Mouse (Mus musculus) embryonic facial prominence, embryonic 15.5 days (tissue): ENCODE data around the gene Ush2a. TPM values are rescaled to one million over a fixed set of nuclear protein-coding genes. Genes with fewer than 3 reads are reported as not detected.

Experiments
- ATAC-seq: fragments of 200-750 bp; cut with Nextera tagmentation; 2 replicates; pipeline ENCODE4 v1.8.0; 2017; ENCODE audit warnings: low read depth, moderate TSS enrichment; ENCODE audit not compliant: insufficient number of reproducible peaks, low FRiP score, low TSS enrichment
- H3K27ac ChIP-seq: fragments of 300-500 bp; sonication (generic); replicated peaks from 2 replicates; pipeline ENCODE4 v1.5.1; 2015; ENCODE audit warnings: mild to moderate bottlenecking, inconsistent platforms
- H3K27me3 ChIP-seq: fragments of 300-500 bp; sonication (generic); 2 replicates; pipeline ENCODE4 v1.6.1; 2015; ENCODE audit warnings: inconsistent platforms
- H3K36me3 ChIP-seq: fragments of 300-500 bp; sonication (generic); 2 replicates; pipeline ENCODE4 v1.6.1; 2015; ENCODE audit warnings: mild to moderate bottlenecking, inconsistent platforms
- H3K4me1 ChIP-seq: fragments of 300-500 bp; sonication (generic); 2 replicates; pipeline ENCODE4 v1.6.1; 2015; ENCODE audit warnings: inconsistent platforms
- H3K4me2 ChIP-seq: fragments of 300-500 bp; sonication (generic); replicated peaks from 2 replicates; pipeline ENCODE4 v1.6.1; 2015; ENCODE audit warnings: mild to moderate bottlenecking, inconsistent platforms
- H3K4me3 ChIP-seq: fragments of 300-500 bp; sonication (generic); replicated peaks from 2 replicates; pipeline ENCODE4 v1.5.1; 2015; ENCODE audit warnings: mild to moderate bottlenecking, inconsistent platforms
- H3K9ac ChIP-seq: fragments of 300-500 bp; sonication (generic); 2 replicates; pipeline ENCODE4 v1.6.1; 2015; ENCODE audit warnings: inconsistent platforms
- H3K9me3 ChIP-seq: fragments of 300-500 bp; sonication (generic); replicated peaks from 2 replicates; pipeline ENCODE4 v1.6.1; 2016; ENCODE audit warnings: inconsistent platforms
- WGBS: fragments of 180-500 bp; shearing (Covaris S2); methylation state at CpG from one replicate; pipeline ENCODE4 v1.1.7; 2015; 5-methylcytosine and 5-hydroxymethylcytosine counted together
- polyA plus RNA-seq: library from polyadenylated mRNA; unstranded; fragments of >200 nt; fragmentation: Nextera tagmentation; extraction: Ambion mirVana; gene quantifications from 2 replicates; pipeline ENCODE4 v1.2.1, GENCODE M21; 2015

Ush2a gene
- polyA plus RNA-seq, 1 experiment from 2014 or later = 0.04 TPM

DNA sequence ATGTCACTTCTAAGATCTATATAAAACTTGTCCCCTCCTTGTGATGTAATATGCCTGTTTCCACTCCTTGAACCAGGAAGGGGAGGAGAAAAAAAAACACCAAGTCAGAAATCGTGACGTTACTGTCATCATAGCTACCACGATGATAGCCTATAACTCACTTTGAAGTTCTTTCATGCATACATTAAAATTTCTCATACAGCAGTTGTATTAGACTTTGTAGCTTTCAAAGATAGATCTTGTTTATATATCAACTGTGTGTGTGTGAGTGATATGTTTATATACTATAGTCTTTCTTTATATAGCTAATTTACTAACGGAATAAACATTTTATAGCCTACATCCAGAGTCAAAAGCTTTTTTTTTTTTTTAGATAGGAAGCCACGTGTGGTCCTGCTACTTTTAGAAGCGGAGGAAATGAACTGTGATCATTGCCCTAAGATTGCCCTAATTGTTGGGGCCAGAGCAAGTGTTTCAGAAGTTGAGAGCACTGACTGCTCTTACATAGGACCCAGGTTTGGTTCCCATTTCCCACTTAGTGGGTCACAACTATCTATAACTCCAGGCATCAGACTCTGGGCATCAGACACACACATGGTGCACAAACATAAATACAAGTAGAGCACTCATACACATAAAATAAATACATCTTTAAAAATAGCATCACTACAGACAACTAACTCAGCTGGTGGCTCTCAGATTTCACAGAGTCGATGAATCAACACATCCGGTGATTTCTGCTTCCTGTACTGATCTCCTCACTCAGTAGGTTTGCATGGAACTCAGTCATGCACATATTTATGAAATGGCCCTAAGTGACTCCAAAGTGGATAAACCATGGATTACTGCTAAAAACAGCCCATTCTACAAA lies 413.1 kb downstream of the Ush2a start:
- WGBS = 58% methylated on average over 8 of the region's 8 CpGs
- Histone ChIP-seq H3K27me3 (no peaks in the 10 kb centered on the region), H3K9me3 (no peaks in the 10 kb centered on the region), H3K9ac (no peak overlapping the region), H3K27ac (no peak overlapping the region), H3K4me3 (no peak overlapping the region), H3K4me2 (no peak overlapping the region), H3K36me3 (no peaks in the 10 kb centered on the region), H3K4me1 (no peaks in the 10 kb centered on the region)
- no peak for ATAC-seq

DNA sequence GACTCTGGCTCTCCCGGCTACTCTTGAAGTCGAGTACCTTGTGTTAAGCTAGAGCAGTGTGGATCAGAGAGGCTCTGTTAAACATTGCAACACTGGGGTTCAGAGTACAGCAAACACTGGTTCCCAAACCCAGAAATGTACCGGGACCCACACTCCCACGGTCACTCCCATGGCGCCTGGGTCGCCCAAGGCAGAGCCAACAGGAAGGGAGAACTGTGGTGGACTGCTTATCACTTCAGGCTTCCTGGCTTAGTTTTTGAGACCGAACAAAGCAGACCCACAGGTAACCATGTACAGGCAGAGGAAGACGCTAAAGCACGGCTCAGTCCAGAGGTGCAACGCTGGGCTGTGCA lies 413.7 kb downstream of the Ush2a start:
- no peaks in the 10 kb centered on the region for H3K27me3 ChIP-seq
- H3K36me3 ChIP-seq = no peaks in the 10 kb centered on the region
- no peaks in the 10 kb centered on the region for H3K9me3 ChIP-seq
- H3K4me1 ChIP-seq = no peaks in the 10 kb centered on the region
- no peak overlapping the region for H3K9ac ChIP-seq
- H3K4me3 ChIP-seq = no peak overlapping the region
- no peak overlapping the region for H3K4me2 ChIP-seq
- ATAC-seq = no peak
- 84% methylated on average over 10 of the region's 10 CpGs for WGBS
- H3K27ac ChIP-seq = no peak overlapping the region

DNA sequence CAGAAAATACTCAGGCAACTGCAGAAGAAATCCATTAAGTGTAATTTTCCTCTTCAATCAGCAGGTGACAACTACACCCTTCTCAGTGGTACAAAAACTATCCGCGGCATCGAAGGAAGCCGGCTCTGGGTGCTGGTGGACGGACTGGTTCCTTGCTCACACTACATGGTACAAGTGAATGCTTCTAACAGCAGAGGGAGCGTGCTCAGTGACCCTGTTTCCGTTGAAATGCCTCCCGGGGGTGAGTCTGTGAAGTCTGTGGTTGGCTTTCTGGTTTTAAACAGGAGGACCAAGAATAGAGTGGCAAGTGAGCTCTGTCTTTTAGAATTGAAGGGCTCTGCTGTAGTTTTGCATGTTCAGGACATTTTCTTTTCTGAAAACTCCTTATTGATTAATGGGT lies 416.4 kb downstream of the Ush2a start:
- Histone ChIP-seq H3K27me3 (no peaks in the 10 kb centered on the region), H3K27ac (no peak overlapping the region), H3K36me3 (no peaks in the 10 kb centered on the region), H3K9me3 (no peaks in the 10 kb centered on the region), H3K4me1 (no peaks in the 10 kb centered on the region), H3K4me3 (no peak overlapping the region), H3K9ac (no peak overlapping the region), H3K4me2 (no peak overlapping the region)
- 26% methylated on average over 8 of the region's 8 CpGs for WGBS
- ATAC-seq = no peak

DNA sequence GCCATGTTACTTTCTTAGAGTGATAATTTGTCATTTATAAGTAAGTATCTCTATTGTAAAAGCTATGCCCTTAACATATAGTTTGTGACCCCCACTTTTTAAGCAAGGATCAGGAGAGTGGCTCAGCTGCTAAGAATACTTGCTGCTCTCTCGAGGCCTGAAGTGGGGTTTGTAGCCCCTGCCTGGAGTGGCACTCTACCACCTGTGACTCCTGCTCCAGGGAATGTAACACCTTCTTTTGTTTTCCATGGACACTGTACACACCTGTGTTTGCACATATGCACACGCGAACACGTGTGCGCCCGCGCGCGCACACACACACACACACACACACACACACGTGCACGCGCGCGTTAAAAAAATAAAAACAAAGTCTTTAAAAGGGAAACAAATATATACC lies 424.5 kb downstream of the Ush2a start:
- ATAC-seq = no peak
- no peak overlapping the region for H3K4me2 ChIP-seq
- 0 out of 2 replicates have a peak, but pooled peaks cover 3% of the 10 kb centered on the region for H3K4me1 ChIP-seq
- H3K27me3 ChIP-seq = no peaks in the 10 kb centered on the region
- no peak overlapping the region for H3K9ac ChIP-seq
- WGBS = 95% methylated on average over 14 of the region's 14 CpGs
- no peaks in the 10 kb centered on the region; the same call in 1 of the 2 replicates for H3K9me3 ChIP-seq
- H3K36me3 ChIP-seq = no peaks in the 10 kb centered on the region
- no peak overlapping the region for H3K27ac ChIP-seq
- no peak overlapping the region for H3K4me3 ChIP-seq

DNA sequence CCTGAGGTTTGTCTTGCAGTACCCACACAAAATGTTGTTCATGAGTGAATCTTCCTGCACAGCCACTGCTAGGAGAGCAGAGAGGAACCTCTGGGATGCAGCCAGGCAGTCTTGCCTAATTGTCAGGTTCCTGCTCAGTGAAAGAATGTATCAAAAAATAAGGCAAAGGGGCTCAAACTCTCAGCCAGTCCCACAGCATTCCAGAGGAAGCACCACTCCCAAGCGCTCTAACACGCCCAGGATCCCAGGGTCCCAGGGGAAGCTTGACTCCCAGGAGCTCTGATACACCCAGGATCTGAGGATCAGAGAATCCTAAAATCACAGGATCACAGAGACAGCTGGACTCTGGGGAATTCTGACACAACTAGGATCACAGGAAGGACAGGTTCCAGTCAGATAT lies 434.5 kb downstream of the Ush2a start:
- Histone ChIP-seq H3K9ac (no peak overlapping the region), H3K36me3 (no peaks in the 10 kb centered on the region), H3K4me1 (no peaks in the 10 kb centered on the region), H3K27me3 (no peaks in the 10 kb centered on the region), H3K4me2 (no peak overlapping the region), H3K27ac (no peak overlapping the region), H3K4me3 (no peak overlapping the region), H3K9me3 (no peaks in the 10 kb centered on the region)
- no peak for ATAC-seq
- 56% methylated on average over 2 of the region's 2 CpGs for WGBS

DNA sequence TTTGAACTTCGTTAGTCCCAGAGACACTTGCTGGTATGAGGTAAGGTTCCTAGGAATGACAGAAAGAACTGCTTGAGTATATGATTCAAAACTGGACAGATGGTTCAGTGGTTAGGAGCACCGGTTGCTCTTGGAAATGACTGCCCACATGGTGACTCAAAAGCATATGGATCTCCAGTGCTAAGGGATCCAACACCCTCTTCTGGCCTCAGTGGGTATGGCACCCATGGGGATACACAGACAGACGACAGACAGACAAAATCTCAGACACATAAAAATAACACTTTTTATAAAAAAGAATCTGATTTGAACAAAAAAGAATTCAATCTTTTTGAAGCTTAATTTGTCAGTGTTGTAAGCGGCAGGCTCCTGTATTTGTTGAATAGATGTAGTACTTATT lies 446.4 kb downstream of the Ush2a start:
- H3K36me3 ChIP-seq = no peaks in the 10 kb centered on the region
- WGBS = 81% methylated on average over 4 of the region's 4 CpGs
- H3K9ac ChIP-seq = no peak overlapping the region
- H3K4me1 ChIP-seq = no peaks in the 10 kb centered on the region
- no peak overlapping the region for H3K4me3 ChIP-seq
- no peaks in the 10 kb centered on the region for H3K27me3 ChIP-seq
- H3K9me3 ChIP-seq = no peaks in the 10 kb centered on the region
- H3K4me2 ChIP-seq = no peak overlapping the region
- no peak overlapping the region for H3K27ac ChIP-seq
- ATAC-seq = no peak

DNA sequence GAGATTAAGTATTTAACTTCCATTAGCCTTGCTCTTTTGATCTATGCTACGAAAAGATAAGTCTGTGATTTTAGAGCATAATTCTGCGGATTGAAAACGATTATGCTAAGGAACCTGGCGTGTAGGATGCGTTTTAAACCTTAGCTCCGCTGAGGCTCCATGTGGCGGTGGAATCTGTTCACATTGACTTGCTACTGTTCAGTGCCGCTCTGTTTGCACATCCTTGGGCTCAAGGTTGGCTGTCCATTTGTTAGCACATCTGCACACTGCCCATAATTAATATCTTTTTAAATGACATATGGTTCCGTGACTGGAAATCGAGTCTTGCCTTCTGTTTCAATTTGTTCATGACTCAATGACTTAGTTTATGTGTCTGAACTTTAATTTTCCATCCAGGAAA lies 446.9 kb downstream of the Ush2a start:
- ATAC-seq = no peak
- Histone ChIP-seq H3K36me3 (no peaks in the 10 kb centered on the region), H3K27ac (no peak overlapping the region), H3K9ac (no peak overlapping the region), H3K4me1 (no peaks in the 10 kb centered on the region), H3K27me3 (no peaks in the 10 kb centered on the region), H3K4me3 (no peak overlapping the region), H3K4me2 (no peak overlapping the region), H3K9me3 (no peaks in the 10 kb centered on the region)
- WGBS = 87% methylated on average over 10 of the region's 10 CpGs

DNA sequence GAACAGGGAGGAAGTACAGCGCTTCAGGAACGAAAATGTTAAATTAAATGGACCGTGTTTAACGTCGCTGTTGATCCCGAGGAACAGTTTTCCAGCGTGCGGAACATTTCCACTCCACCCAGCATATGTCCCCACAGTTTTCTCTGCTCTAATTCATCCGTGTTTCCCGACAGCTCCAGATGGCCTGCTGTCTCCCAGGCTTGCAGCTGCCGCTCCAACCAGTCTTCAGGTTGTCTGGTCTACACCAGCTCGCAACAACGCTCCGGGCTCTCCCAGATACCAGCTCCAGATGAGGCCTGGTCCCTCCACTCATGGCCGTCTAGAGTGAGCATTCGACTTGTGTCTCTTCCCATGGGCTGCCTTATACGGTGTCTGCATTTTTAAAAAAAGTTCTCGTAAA lies 452.3 kb downstream of the Ush2a start:
- no peak overlapping the region for H3K9ac ChIP-seq
- no peak overlapping the region for H3K4me2 ChIP-seq
- 74% methylated on average over 18 of the region's 18 CpGs for WGBS
- H3K4me1 ChIP-seq = no peaks in the 10 kb centered on the region
- H3K4me3 ChIP-seq = no peak overlapping the region
- H3K9me3 ChIP-seq = no peaks in the 10 kb centered on the region
- no peaks in the 10 kb centered on the region for H3K36me3 ChIP-seq
- ATAC-seq = no peak
- H3K27me3 ChIP-seq = no peaks in the 10 kb centered on the region
- H3K27ac ChIP-seq = no peak overlapping the region

DNA sequence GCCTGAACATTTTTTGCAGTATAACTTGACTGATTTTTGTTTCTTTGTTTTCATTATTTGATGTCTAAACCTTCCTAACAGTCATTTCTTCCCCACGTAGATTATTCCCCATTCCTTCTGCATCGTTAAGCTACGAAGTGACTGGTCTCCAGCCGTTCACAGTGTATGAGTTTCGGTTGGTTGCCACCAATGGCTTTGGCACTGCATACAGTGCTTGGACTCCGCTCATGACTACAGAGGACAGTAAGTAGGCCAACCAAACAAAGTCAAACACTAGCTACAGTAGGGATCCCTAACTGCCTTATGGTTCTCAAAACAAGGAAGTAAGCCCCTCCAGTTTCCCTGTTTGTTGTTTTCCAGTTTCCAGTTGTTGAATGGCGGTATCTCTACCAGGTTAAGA lies 453.1 kb downstream of the Ush2a start:
- H3K4me3 ChIP-seq = no peak overlapping the region
- ATAC-seq = no peak
- no peak overlapping the region for H3K9ac ChIP-seq
- no peaks in the 10 kb centered on the region for H3K4me1 ChIP-seq
- WGBS = 92% methylated on average over 7 of the region's 7 CpGs
- no peaks in the 10 kb centered on the region for H3K27me3 ChIP-seq
- no peak overlapping the region for H3K4me2 ChIP-seq
- no peaks in the 10 kb centered on the region for H3K9me3 ChIP-seq
- no peaks in the 10 kb centered on the region for H3K36me3 ChIP-seq
- H3K27ac ChIP-seq = no peak overlapping the region

DNA sequence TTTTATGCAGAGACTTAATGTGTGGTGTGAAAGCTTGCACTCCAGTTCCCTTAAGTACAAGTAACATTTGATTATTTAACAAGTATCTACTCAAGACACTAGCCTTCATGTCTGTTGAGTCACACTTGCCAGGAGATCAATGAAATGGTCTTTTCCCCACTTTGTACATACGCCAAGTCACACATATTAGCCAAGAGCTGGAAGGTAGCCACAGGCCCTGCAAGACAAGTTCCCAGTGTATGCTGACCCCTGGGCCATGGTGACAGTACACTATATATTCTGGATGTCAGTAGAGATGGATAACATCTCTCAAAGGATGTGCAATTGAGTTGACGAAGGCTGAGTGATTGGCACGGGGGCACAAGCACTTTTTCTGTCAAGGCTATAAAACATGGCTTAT lies 455.1 kb downstream of the Ush2a start:
- H3K4me1 ChIP-seq = no peaks in the 10 kb centered on the region
- no peak overlapping the region for H3K27ac ChIP-seq
- H3K4me3 ChIP-seq = no peak overlapping the region
- H3K36me3 ChIP-seq = no peaks in the 10 kb centered on the region
- WGBS = 85% methylated on average over 3 of the region's 3 CpGs
- no peaks in the 10 kb centered on the region for H3K9me3 ChIP-seq
- H3K4me2 ChIP-seq = no peak overlapping the region
- H3K9ac ChIP-seq = no peak overlapping the region
- H3K27me3 ChIP-seq = no peaks in the 10 kb centered on the region
- no peak for ATAC-seq

DNA sequence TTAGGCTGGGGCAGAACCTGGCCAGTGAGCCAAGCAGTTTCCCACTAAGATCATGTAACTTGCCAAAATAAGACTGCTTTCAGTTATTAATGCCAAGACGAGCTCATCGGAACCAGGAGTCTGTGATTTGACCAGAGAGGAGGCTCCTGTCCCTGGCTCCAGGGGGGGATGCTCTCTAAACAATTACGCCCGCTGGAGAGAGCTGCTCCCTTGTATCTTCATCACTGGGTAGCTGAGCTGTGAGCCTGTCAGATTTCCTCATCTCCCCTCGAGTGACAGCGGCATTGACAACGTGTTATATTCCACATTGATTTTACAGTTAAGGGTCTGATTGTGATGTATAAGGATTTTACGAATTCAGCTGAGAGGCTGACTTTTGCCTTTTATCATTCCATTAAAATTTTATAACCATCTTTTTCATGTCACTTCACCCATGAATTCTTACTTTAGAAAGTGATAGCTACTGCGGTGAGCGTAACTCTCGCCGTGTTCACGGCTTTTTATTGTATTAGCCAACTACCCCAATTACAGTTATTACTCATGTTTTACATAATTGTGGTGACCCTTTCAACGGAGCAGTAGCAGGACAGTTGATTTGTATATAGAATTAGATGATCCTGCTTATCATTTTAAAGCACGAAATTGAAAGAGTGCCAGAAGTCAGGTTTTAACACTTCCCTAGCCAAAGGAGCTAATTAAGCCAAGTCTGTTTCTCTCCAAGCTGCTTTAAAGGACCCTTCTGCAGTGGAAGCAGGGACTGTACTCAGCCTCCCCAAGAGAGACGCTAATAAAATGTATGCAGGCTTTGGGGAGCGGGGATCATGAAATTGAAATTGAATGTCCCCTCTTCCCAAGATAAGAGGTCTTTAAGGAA lies 463.5 kb downstream of the Ush2a start:
- no peak for ATAC-seq
- no peak overlapping the region for H3K27ac ChIP-seq
- no peak overlapping the region for H3K4me3 ChIP-seq
- no peaks in the 10 kb centered on the region for H3K9me3 ChIP-seq
- 68% methylated on average over 17 of the region's 17 CpGs for WGBS
- no peaks in the 10 kb centered on the region for H3K36me3 ChIP-seq
- H3K4me1 ChIP-seq = no peaks in the 10 kb centered on the region
- no peak overlapping the region for H3K9ac ChIP-seq
- no peak overlapping the region for H3K4me2 ChIP-seq
- peaks cover 8% of the 10 kb centered on the region; the same call in 1 of the 2 replicates for H3K27me3 ChIP-seq
